Comparison of ENCODE assay signal across 10 mouse cellular contexts in genomic region chr14:79202722-79203362, GRCm38 (mm10). TPM values are rescaled to one million over a fixed set of nuclear protein-coding genes. Genes with fewer than 3 reads are reported as not detected.
A peak's percentile ranks its signal among the peaks of the same experiment; 100 is the strongest.
DNase-seq lines count a peak whose midpoint lies in the region; ATAC-seq lines count a peak whose summit lies in the region.
"Had no signal": no experiment of that assay in that cellular context is flagged by ENCODE, and none has a peak within 500 bp of the region (broad histone marks: within the 10 kb centered on the region; RNA-seq: fewer than 3 reads in every experiment).

No protein-coding gene starts in this region.

- no peaks in the 10 kb centered on the region; the same call in none of the 2 replicates for H3K4me1 ChIP-seq in heart, embryonic 16.5 days (ENCODE audit: control insufficient read depth, insufficient read depth, low read length)
- peaks cover 15% of the 10 kb centered on the region for H3K4me1 ChIP-seq in brown adipose tissue, adult 24 weeks (ENCODE audit: control insufficient read depth, insufficient read depth, insufficient read length, low read length)
- H3K4me1 ChIP-seq in forebrain, embryonic 16.5 days (replicated peaks; ENCODE audit: control insufficient read depth, insufficient read depth, low read length), result peaks cover 47% of the 10 kb centered on the region
- peaks cover 54% of the 10 kb centered on the region for H3K4me1 ChIP-seq in midbrain, embryonic 12.5 days

- no peaks in the 10 kb centered on the region for H3K9me3 ChIP-seq in heart, embryonic 16.5 days (replicated peaks; ENCODE audit: control insufficient read depth, low read length)
- no peaks in the 10 kb centered on the region for H3K9me3 ChIP-seq in forebrain, embryonic 16.5 days (ENCODE audit: control insufficient read depth, low read length)
- H3K9me3 ChIP-seq in midbrain, embryonic 12.5 days, result no peaks in the 10 kb centered on the region

- no peak overlapping the region for H3K4me3 ChIP-seq in heart, embryonic 16.5 days (ENCODE audit: low read length)
- no peak overlapping the region for H3K4me3 ChIP-seq in brown adipose tissue, adult 24 weeks (ENCODE audit: insufficient read depth, low read depth, low read length)
- H3K4me3 ChIP-seq in forebrain, embryonic 16.5 days (replicated peaks; ENCODE audit: low read length), result no peak overlapping the region
- H3K4me3 ChIP-seq in midbrain, embryonic 12.5 days, result no peak overlapping the region

- no peak for ATAC-seq in heart, embryonic 16.5 days (replicated peaks; ENCODE audit: extremely low read depth, insufficient read depth, low FRiP score)
- ATAC-seq in forebrain, embryonic 16.5 days, result peak; percentile 24; the same call in 1 of the 2 replicates
- peak; percentile 34; the same call in 1 of the 2 replicates for ATAC-seq in midbrain, embryonic 12.5 days (ENCODE audit: low FRiP score, low read depth)
- no peak for ATAC-seq in activated CD4-positive, CD25-positive, alpha-beta regulatory T cell, adult 4 months

- 0 out of 2 replicates have a peak overlapping the region, but pooled peaks have one; percentile 25 for H3K27ac ChIP-seq in heart, embryonic 16.5 days (ENCODE audit: low read length)
- peak overlapping the region; percentile 62 for H3K27ac ChIP-seq in brown adipose tissue, adult 24 weeks (replicated peaks; ENCODE audit: low read depth, low read length)
- peak overlapping the region; percentile 86 for H3K27ac ChIP-seq in forebrain, embryonic 16.5 days (ENCODE audit: low read length)
- H3K27ac ChIP-seq in midbrain, embryonic 12.5 days (replicated peaks), result peak overlapping the region; percentile 91

- DNase-seq in heart, adult 18-20 months, result no peak
- DNase-seq in right cerebral cortex, adult 18-20 months, result no peak
- no peak for DNase-seq in layer of hippocampus, adult 9-10 months (ENCODE audit: low spot score)
- DNase-seq: gastrocnemius, postnatal 14 days had no signal

- peaks cover 2% of the 10 kb centered on the region; the same call in 1 of the 2 replicates for H3K36me3 ChIP-seq in heart, embryonic 16.5 days (ENCODE audit: control insufficient read depth, insufficient read depth)
- H3K36me3 ChIP-seq in forebrain, embryonic 16.5 days (ENCODE audit: control insufficient read depth, insufficient read depth), result no peaks in the 10 kb centered on the region
- H3K36me3 ChIP-seq in midbrain, embryonic 12.5 days, result no peaks in the 10 kb centered on the region

- no peaks in the 10 kb centered on the region for H3K27me3 ChIP-seq in heart, embryonic 16.5 days (ENCODE audit: control insufficient read depth, insufficient read depth, low read length)
- H3K27me3 ChIP-seq in forebrain, embryonic 16.5 days (replicated peaks; ENCODE audit: control insufficient read depth, insufficient read depth, low read length), result no peaks in the 10 kb centered on the region
- peaks cover 3% of the 10 kb centered on the region; the same call in 1 of the 2 replicates for H3K27me3 ChIP-seq in midbrain, embryonic 12.5 days

- 57% methylated on average over 4 of the region's 4 CpGs for WGBS in heart, embryonic 16.5 days
- WGBS in forebrain, embryonic 16.5 days, result 12% methylated on average over 4 of the region's 4 CpGs
- 30% methylated on average over 4 of the region's 4 CpGs for WGBS in midbrain, embryonic 12.5 days

- no peak overlapping the region for H3K9ac ChIP-seq in heart, embryonic 16.5 days (ENCODE audit: low read length)
- no peak overlapping the region for H3K9ac ChIP-seq in forebrain, embryonic 16.5 days (replicated peaks; ENCODE audit: low read depth, low read length)
- no peak overlapping the region for H3K9ac ChIP-seq in midbrain, embryonic 12.5 days (replicated peaks)

- no peak overlapping the region for H3K4me2 ChIP-seq in heart, embryonic 16.5 days (ENCODE audit: low read depth, low read length)
- no peak overlapping the region for H3K4me2 ChIP-seq in forebrain, embryonic 16.5 days (ENCODE audit: low read length)
- H3K4me2 ChIP-seq in midbrain, embryonic 12.5 days (replicated peaks), result peak overlapping the region; percentile 26

RNA-seq across cellular contexts. Expression of gene Zfp957, which starts 44.3 kb away (rescaled TPM):
- polyA plus RNA-seq in heart, embryonic 16.5 days (2015; fragmentation: Nextera tagmentation; extraction: Ambion mirVana), result 0.13 TPM in 1 of 2 replicates, not detected in the other
- not detected for total RNA-seq in heart, adult 18-20 months (2021)
- not detected in 2 replicates for polyA plus RNA-seq in brown adipose tissue, adult 24 weeks (2012; ENCODE audit: insufficient read depth, insufficient read length, missing spikeins)
- polyA plus RNA-seq in forebrain, embryonic 16.5 days (2015; fragmentation: Nextera tagmentation; extraction: Ambion mirVana), result not detected in 2 replicates
- not detected in 2 replicates for polyA plus RNA-seq in midbrain, embryonic 12.5 days (2016; fragmentation: Nextera tagmentation; extraction: Ambion mirVana)
- under 1 TPM in 1 of 2 experiments, not detected in 1; 0.12 TPM for polyA plus RNA-seq in activated CD4-positive, CD25-positive, alpha-beta regulatory T cell, adult 4 months (2017; shearing (Covaris generic))
- total RNA-seq: gastrocnemius, postnatal 14 days; left cerebral cortex, adult 8-10 months had no signal

Comparison
In these comparisons a context has a peak if more than half of its experiments do, and no peak if none do; other contexts are left out.
1. ATAC-seq: peak in forebrain, embryonic 16.5 days (single experiment) and midbrain, embryonic 12.5 days (single experiment); none in heart, embryonic 16.5 days (single experiment) and activated CD4-positive, CD25-positive, alpha-beta regulatory T cell, adult 4 months (single experiment).
2. H3K27ac ChIP-seq: peak in every context shown above with its lines; median percentile 91 in midbrain, embryonic 12.5 days; 86 in forebrain, embryonic 16.5 days; 62 in brown adipose tissue, adult 24 weeks; 25 in heart, embryonic 16.5 days.